Mouse (Mus musculus) cerebellum, postnatal 4 days (tissue): ENCODE results near the gene Mrvi1.

Source experiments
- DNase-seq, 2 experiments: peaks; one replicate each; pipeline ENCODE4 v3.0.0; 2022; ENCODE audit warnings: low spot score in 2 of 2, mixed read lengths in 1 of 2

The Mrvi1 gene

DNA sequence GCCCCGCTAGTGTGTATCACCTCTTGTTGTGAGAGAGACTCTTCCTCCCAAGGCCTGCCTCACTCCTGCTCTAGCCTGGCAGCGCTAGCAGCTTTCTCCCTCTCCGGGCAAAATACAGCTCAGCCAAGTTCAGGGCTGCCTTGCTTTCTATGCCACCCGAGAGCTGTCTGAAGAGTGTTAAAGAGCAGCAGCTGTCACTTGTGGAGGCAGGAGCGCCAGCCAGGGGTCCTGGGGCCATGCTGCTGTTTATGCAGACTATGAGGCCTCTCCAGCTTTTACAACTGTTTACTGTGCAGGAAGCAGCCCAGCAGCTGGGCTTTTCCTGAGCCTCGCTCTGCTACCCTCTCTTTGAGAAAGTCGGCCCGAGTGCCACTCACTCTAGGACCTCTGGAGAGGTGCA lies 1.2 kb downstream of the Mrvi1 start:
- no peak for DNase-seq

DNA sequence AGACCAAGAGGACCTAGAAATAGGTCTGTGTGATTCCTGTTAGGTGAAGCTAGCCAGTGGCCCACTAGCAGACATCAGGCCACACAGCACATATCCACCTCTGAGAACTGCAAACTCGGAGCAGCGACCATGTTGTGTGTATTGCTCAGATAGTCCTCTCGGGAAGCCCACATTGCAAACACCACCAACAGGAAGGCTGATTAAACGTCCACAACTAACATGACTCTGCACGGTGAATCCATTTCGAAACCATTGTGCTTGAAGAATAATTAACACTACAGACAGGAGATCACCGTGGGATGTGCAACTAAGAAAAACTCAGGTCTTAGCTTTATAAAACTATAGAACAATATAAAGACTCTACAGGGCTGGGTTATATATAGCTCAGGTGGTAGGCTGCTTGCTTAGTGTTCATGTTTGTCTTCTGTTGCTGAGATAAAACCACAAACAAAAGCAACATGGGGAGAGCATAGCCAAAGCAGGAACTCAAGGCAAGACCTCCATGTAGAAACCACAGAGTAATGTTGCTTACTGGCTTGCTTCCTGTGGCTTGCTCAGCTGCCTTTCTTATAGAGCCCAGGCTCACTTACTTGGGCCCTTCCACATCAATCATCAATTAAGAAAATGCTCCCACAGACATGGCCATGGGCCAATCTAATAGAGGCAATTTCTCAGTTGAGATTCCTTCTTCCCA lies 4.4 kb downstream of the Mrvi1 start:
- DNase-seq = no peak

DNA sequence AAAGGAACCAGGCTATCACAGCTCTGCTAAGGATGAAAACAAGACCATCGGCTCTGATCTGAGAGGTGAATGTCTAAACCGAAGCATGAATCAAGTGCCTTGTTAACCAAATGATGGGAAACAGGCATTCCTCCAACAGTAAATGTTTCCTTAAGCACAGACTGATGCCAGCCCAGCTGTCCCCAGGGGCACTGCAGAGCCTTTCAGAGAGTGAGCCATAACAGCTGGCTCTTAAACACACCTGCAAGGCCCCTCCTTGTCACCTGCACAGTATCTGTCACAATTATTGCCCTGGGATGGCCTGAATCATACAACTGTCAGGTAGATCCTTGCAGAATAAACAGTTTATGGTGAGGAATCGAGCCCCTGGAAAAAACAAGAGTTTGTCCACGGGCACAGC lies 8.8 kb downstream of the Mrvi1 start:
- DNase-seq = no peak

DNA sequence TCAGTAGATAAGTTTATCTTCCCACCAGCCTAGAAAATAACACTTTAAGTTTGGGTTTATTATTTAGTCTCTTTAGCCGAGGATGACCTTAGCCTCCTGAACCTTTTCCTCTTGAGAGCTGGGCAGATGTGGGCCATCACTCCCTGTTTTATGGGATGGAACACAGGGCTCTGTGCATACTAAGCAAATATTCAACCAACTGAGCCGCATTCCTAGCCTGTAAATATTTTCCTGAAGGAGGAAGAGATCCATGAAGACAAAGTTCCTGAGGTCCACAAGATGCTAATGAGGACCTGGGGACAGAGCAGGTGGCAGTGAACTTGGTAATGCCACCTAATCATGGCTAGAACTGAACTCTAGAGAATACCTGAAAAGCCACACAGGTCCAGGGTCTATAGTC lies 9.5 kb downstream of the Mrvi1 start:
- no peak for DNase-seq

DNA sequence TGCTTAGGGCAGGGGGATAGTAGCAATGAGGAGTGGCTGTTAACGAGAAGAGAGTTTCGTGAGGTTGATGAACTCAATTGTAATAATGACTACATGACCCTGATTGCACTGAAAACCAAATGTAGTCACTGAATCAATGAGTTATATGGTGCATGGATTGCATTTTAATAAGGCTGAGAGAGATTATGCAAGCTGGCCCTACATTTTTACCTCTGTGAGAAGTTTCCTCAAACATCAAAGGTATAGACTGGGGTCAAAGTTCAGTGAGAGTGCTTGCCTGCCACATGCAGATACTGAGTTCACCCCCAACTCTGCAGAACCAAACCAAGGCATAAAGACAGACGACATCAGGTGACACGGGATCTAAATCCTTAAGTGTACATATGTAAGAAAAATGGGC lies 14.9 kb downstream of the Mrvi1 start:
- no peak for DNase-seq

DNA sequence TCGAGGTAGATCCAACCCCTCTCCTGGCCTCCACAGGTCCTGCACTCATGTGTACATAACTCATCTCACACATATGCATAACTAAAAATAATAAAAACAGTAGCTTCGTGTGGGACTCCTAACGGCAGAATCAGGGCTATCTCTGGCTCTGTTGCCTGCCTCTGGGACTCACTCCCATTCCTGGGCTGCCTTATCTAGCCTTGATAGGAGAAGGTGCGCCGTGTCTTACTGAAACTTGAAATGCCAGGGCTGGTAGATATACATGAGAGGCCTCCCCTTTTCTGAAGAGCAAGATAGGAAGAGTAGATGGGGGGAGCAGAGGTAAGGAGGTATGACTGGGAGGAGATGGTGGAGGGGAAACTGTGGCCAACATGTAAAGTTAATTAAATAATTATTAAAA lies 15.4 kb downstream of the Mrvi1 start:
- DNase-seq = no peak

DNA sequence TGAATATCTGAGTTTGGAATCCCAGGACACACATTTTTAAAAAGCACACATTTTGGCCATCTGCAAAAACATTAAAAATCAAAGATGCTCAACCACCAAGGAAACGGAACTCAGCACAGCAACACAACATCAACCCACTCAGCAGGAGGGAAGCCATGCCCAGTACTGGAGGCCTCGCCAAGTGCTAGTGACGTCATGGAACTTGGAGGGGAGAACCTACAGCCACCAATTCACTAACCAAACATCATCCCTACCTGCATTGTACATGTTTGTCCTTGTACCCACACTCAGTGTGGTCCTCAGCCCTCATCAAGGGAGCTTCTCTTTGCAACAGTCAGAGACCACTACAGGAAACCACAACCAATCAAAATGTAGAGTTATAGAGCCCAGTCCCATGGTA lies 16.9 kb downstream of the Mrvi1 start:
- no peak for DNase-seq

DNA sequence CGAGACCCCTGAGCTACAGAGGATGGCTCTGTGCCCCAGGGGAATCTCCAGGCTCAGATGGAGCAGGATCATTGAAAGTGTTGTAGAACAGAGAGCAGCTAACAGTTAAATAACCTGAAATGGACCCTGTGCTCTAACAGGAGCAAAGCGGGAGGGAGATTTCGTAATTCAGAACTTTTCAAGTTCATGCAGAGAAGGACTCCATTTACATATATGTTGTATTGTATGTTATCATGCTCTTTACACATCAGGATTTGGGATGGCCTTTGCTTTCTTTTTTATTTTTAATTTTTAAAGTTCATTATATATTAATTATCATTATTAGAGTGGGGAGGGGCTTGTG lies 18.6 kb downstream of the Mrvi1 start:
- DNase-seq = no peak

DNA sequence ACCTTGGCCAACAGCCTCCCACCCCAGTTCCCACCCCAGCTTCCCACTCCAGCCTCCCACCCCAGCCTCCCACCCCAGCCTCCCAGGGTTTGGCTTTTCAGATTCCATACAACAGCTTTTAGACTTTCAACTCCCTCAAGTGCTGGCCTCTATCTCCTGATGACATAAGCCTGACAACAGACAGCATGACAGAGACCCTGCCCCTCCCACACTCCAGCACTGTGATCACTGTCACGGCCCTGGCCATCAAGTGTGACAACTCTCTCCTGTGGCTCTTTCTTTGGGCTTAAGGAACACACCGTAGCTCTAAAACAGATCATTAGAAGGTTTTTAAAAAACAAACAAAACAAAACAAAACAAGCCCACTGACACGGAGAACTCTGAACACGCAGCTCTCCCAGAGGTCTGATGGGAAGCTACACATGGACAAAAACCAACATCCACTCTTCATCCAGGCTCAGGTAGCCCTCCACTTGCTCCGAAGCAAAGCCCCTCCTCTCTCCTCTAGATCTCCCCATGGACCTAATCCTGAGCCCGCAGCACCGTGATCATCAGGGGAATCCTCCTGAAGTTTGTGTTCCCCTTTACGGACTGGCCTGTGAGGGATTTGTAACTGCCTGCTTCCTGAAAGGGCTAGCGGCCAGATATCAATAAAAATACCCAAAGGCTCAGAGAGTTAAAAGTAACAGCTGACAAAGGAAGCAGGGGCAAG lies 19.2 kb downstream of the Mrvi1 start:
- no peak for DNase-seq

DNA sequence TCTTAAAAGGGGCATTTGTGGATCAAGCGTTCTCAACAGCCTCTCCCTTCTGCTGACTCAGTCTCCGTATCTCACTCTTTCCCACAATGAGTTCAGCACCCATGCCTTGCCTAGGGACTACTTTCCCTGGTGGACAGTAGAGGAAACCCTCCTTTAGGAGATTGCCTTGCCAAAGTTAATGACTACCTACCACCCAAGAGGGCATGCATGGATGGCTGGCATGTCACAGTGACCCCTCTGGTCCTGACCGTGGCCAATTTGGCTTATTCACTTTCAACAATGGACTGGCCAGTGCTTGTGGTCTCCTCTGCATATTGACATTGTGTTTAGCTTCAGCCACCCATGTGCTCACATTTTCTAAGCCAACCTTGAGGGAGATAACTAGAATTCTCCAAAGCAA lies 19.8 kb downstream of the Mrvi1 start:
- DNase-seq = no peak

DNA sequence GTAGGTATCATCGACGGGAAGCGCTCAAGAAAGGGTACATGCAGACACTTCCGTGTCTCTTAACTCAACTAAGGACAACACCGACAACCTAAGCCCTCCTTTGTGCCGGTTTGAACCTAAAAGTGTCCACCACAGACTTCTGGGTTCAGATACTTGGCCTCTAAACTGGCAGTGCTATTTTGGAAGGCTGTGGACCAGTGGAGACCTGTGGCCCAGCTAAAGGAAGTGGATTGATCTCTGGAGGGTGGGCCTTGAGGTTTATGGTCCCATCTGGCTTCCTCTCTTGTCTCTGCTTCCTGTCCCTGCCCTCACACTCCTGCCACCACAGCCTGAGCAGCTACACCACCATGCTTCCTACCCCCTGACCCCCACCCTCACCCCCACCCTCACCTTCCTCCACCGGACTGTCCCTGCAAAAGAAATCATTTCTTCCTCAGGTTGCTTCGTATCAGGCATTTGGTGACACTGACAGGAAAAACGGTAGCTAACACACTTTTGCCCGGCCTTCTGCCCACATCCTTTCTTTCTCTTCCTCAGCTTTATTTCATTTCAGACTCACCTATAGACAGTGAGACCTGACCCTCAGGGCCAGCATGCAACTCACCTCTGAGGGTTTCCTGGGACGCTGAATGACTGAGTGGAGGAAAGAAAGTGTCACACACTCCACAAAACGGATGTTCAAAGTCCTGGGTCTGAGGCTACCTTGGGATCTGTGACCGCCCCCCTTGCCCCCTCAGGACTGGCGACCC lies 25.7 kb downstream of the Mrvi1 start:
- no peak for DNase-seq

DNA sequence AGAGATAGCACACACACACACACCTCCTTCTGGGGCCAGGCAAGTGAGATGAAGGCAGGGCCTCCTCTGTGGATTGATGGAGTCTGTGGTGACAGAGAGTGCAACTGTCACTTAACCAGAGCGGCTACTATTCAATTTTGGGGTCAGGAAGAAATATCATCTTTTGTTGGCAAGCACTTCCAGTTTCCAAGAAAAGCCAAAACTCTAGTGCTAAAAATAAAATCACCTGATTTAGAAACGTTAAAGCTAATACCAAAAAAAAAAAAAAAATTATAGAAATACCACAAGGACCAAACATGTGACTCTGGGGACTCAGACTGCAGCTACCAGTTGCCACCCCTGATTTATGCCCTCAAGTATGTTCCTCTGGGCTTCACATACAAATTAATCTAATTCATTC lies 26.7 kb downstream of the Mrvi1 start:
- DNase-seq = no peak

DNA sequence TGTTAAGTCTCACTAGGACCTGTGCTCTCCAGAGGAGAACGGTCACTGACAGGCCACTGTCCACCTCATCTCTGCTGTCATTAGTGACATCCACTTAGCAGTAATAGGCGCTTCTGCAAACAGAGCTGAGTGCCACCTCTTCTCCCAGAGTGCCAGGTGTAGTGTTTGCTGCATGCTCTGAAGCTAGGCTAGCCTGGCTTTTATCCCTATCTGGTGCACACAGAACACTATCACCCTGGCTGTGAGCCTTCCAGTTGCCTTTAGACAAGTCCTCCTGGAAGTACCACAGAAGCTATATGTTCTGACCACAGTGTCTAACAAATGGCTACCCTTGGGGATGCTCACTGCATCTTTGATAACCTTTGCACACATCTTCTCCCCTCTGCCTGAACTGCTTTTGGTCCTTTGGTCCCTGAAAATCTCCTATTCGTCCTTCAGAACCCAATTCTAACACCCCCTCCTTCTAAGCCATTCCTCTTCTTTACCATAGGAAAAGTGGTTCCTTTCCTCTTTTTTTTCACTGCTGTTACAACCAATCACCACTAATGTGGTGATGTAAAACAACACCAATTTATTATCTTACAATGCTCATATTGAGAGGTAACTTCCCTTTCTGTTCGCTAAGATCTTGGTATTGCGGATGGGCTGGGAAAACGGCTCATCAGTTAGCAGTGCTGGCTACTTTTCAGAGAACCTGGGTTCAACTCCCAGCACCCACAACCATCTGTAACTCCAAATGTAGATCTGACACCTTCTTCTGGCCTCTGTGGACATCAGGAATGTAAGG lies 28.0 kb downstream of the Mrvi1 start:
- no peak for DNase-seq

DNA sequence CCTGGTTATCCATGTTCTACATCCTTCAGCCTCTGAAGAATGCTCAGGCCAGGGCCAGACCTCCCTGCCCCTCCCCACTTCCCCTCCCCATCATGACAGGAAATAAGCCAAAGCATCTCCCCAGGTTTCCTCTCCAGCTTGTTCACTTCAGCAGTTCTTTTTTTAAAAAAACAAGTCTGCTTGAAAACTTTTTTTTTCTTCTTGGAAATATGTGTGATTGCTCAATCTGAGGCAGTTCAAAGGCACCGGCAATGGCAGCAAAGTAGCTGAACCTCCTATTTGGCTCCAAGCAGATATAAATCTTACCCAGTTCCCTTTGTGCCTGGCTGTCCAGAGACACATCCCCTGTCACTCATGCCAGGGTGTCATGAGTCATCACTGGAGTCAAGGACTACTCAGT lies 29.1 kb downstream of the Mrvi1 start:
- DNase-seq = no peak

DNA sequence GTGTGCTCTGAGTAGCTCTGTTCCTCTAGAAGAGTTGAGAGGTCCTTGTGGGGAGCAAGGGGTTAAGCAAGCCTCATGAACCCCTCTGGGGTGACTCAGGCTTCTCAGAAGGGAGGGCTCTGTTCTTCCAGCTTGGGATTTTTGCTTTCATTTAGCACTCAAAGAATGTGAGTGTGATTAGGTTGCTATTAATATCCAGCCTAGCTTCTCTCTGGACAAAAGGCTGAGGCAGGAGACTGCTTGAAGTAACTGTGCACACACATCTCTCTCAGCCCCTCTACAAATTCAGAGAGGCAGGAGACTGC lies 31.7 kb downstream of the Mrvi1 start:
- DNase-seq = no peak

DNA sequence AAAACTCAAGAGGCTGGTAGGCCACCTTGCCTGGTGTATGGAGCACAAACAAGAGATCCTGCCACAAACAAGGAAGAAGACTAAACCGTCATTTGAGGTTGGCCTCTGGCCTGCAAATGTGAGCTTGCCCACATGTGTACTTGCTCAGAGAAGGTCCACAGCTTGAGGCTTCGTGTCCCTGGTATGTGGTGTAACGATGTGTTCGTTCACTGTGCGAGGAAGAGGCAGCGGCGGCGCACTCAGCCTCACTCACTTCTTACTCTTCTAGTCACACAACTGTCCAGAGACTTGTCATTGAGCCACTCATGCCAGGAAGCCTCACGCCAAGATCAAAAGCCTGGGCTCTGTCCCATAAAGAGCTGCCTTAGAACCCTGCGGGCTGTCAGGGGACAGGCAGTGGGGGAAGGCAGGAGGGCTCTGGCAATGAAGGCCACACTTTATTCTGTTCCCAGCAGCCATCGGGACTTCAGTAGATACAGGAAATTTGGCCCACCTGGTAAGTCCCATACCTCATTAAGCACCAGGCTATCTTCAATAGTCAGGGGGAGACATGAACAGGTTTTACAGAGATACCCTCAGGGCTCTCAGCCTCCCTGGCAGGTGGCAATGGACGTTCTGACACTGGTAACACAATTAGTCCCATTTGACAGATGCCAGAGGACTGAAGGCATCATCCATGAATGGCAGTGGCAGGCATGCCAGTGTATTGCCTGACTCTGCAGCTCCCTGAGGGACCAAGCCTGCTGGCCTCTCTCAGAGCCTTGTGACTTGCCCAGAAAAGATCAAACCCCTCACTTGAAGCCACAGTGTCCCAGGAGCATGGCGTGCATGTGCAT lies 32.3 kb downstream of the Mrvi1 start:
- no peak for DNase-seq

DNA sequence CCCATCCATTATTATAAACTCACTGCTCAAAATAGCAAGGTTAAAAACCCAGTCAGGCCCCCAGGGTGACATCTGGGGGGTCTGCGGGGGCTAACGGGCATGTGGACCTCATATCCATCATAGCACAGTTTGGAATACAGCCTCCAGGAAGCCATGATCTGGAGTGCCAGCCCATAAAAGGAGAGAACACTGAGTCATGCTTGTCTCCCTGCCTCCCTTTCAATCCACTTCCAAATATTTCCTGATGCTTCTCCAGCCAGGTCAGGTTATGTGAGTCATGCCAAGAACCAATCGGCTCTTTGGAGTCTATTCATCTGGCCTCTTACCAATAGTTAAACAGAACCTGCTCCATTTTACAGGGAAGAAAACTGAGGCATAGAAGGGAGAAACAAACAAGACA lies 33.7 kb downstream of the Mrvi1 start:
- no peak for DNase-seq

DNA sequence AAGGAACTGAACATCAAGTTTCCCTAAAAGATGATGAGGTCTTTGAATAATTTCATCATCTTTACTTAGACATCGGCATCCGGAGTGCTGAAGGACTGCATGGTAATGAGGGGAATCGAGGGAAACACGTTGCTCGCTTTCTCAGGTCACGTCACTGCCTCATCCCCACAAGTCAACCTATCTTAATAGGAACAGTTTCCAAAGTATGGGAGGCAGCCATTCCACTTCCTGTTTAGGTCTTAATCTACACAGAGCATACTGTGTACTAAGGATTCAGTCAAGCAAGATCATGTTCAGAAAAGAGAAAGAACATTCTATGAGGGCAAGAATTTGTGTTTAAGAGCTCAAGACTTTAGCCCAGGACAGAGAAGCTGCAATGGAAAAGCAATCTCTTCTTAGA lies 34.6 kb downstream of the Mrvi1 start:
- no peak for DNase-seq

DNA sequence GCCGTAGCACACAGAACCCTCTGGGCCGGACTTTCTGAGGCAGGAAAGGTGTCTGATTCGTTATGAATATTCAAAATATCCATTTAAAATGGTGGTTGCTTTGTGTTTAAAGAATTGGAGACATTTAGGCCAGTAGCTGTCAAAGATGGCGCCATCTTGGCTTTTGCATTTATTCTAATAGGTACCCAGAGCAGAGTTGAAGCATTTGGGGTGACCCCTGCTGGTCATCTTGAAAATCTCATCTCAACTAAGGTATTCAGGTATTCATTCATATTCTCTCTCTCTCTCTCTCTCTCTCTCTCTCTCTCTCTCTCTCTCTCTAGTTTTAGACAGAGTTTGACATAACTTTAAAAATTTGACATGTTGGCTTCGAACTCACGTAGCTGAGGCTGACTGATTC lies 35.5 kb downstream of the Mrvi1 start:
- no peak for DNase-seq

DNA sequence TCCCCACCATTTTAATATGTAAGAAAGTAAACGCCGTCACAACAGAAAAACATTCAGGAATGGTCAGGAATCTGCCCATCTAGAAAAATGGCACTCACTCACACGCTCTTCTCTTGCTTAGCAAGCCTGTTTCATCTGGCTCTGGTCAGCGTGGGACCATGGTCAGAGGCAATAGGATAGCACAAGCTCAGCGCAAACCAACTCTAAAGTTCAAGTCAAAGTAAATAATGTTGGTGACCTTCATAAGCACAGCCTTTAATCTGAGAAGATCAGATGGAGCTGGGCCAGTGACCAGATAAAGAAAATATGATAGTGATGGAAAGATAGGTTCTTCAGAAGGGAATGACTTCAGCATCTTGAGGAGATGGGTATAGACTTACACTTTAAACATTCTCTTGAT lies 37.9 kb downstream of the Mrvi1 start:
- no peak for DNase-seq

DNA sequence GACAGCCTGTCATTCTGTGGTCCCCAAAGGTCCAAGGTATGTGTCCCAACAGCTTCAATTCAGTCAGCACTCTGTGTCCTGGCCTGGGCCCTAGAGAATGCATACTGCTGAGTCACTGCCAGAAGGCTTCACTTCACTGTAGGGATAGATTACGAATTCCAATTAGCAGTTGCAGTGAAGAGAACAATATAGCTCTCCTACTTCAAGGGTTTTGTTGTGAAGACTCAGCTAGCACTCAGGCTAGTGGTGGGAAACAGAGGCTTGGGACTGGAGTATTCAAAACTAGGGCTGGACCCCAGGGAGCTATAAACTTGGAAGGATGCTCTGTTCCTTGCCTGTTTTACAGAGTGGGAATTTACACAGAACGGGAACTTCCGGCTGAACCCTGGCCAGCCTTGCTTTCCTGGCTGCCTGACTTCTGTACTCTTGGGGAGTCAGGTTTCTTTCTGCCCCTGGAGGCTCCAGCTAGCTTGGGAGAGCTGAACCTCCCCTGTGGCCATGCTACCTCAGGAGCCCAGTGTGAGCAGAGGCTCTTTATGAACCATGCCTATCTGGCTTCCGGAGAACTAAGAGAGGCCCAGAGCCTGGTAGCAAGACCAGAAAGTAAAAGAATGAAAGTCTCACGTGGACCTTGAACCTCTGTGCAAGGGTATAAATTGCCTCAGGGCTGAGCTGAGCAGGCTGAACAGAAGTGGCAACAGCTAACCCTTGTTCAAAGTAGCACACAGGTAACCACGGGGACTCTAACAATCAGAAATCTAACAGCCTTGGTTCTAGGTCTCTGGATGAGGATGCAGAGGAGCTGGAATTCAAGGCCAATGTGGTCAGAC lies 40.3 kb downstream of the Mrvi1 start:
- no peak for DNase-seq
